Mouse (Mus musculus) midbrain, embryonic 16.5 days (tissue): ENCODE results near the gene Ciao2b. TPM values are rescaled to one million over a fixed set of nuclear protein-coding genes. Genes with fewer than 3 reads are reported as not detected.

ENCODE experiments used
- ATAC-seq: fragments of 200-750 bp; cut with Nextera tagmentation; 2 replicates; pipeline ENCODE4 v1.8.0; 2017; ENCODE audit warnings: moderate TSS enrichment
- H3K27ac ChIP-seq: fragments of 300-500 bp; sonication (generic); 2 replicates; pipeline ENCODE4 v1.5.1; 2014; ENCODE audit warnings: mild to moderate bottlenecking, low read length, mixed read lengths
- H3K27me3 ChIP-seq: fragments of 300-500 bp; sonication (generic); 2 replicates; pipeline ENCODE4 v1.6.1; 2014; ENCODE audit warnings: low read depth, low read length, mixed read lengths; ENCODE audit not compliant: control insufficient read depth, insufficient read depth
- H3K36me3 ChIP-seq: fragments of 300-500 bp; sonication (generic); 2 replicates; pipeline ENCODE4 v1.6.1; 2014; ENCODE audit warnings: mild to moderate bottlenecking, low read length, moderate library complexity, mixed read lengths; ENCODE audit not compliant: control insufficient read depth, insufficient read depth
- H3K4me1 ChIP-seq: fragments of 300-500 bp; sonication (generic); 2 replicates; pipeline ENCODE4 v1.6.1; 2014; ENCODE audit warnings: mild to moderate bottlenecking, low read length, mixed read lengths; ENCODE audit not compliant: control insufficient read depth, insufficient read depth
- H3K4me2 ChIP-seq: fragments of 300-500 bp; sonication (generic); 2 replicates; pipeline ENCODE4 v1.6.1; 2014; ENCODE audit warnings: mild to moderate bottlenecking, low read length, mixed read lengths
- H3K4me3 ChIP-seq: fragments of 300-500 bp; sonication (generic); 2 replicates; pipeline ENCODE4 v1.5.1; 2014; ENCODE audit warnings: low read depth, mild to moderate bottlenecking, low read length, moderate library complexity, mixed read lengths
- H3K9ac ChIP-seq: fragments of 300-500 bp; sonication (generic); 2 replicates; pipeline ENCODE4 v1.6.1; 2014; ENCODE audit warnings: low read depth, low read length, mixed read lengths
- H3K9me3 ChIP-seq: fragments of 300-500 bp; sonication (generic); replicated peaks from 2 replicates; pipeline ENCODE4 v1.6.1; 2014; ENCODE audit warnings: mild to moderate bottlenecking, low read length, mixed read lengths; ENCODE audit not compliant: control insufficient read depth, poor library complexity, severe bottlenecking
- WGBS: fragments of 180-500 bp; shearing (Covaris S2); extraction: QIAGEN DNeasy Blood & Tissue Kit; methylation state at CpG from one replicate; pipeline ENCODE4 v1.1.7; 2014; 5-methylcytosine and 5-hydroxymethylcytosine counted together
- polyA plus RNA-seq: library from polyadenylated mRNA; unstranded; fragments of >200 nt; fragmentation: Nextera tagmentation; extraction: Ambion mirVana; gene quantifications from 2 replicates; pipeline ENCODE4 v1.2.1, GENCODE M21; 2015

Ciao2b gene
- polyA plus RNA-seq, 1 experiment from 2014 or later: 123 TPM

DNA sequence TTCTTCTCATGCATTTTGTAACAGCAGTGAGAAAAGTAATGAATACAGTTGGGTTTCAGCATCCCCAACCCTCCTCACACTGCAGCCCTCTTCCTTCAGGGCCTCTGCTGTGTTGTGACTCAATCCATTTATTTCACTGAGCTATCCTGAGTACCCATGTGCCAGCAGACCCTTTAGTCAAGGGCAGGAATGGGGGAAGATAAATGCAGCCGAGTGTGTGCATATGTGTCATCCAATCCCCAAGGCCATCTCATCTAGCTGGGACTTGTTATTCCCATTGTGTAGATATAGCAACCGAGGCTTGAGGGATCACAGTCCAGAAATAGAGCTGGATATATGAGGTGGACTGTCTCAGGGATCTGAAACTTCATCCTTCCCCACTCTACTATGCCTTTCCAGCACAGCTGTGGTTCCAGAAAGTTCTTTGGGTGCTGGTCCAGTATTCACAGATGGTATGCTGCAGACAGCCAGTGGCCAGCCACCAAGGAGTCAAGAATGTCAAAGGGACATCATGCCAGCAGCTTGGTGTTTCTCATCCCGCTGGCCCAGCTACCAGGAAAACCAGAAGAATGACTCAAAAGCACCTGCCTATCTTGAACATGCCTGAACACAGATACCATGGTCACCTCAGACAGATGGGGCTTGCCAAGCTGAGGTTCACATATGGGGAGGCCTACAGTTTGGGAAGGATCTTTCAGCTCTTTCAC is 6.6 kb downstream of the Ciao2b start:
- no peak overlapping the region for H3K4me2 ChIP-seq
- ATAC-seq: no peak
- no peaks in the 10 kb centered on the region for H3K9me3 ChIP-seq
- no peak overlapping the region for H3K4me3 ChIP-seq
- H3K27me3 ChIP-seq: no peaks in the 10 kb centered on the region; the same call in none of the 2 replicates
- peaks cover 18% of the 10 kb centered on the region for H3K4me1 ChIP-seq
- H3K9ac ChIP-seq: no peak overlapping the region
- 97% methylated on average over 3 of the region's 3 CpGs for WGBS
- peaks cover 3% of the 10 kb centered on the region for H3K36me3 ChIP-seq
- H3K27ac ChIP-seq: no peak overlapping the region

GRCm38 (mm10) chr8:104633156-104633744 is 8.5 kb downstream of the Ciao2b start:
- Histone ChIP-seq H3K4me1 (peaks cover 15% of the 10 kb centered on the region), H3K36me3 (no peaks in the 10 kb centered on the region; the same call in 1 of the 2 replicates), H3K27ac (peak overlapping the region; percentile 21; the same call in 1 of the 2 replicates), H3K9me3 (no peaks in the 10 kb centered on the region), H3K4me3 (no peak overlapping the region), H3K9ac (no peak overlapping the region), H3K4me2 (no peak overlapping the region), H3K27me3 (peaks cover 9% of the 10 kb centered on the region)
- ATAC-seq: no peak; the same call in 1 of the 2 replicates
- WGBS: 73% methylated on average over 9 of the region's 9 CpGs

DNA sequence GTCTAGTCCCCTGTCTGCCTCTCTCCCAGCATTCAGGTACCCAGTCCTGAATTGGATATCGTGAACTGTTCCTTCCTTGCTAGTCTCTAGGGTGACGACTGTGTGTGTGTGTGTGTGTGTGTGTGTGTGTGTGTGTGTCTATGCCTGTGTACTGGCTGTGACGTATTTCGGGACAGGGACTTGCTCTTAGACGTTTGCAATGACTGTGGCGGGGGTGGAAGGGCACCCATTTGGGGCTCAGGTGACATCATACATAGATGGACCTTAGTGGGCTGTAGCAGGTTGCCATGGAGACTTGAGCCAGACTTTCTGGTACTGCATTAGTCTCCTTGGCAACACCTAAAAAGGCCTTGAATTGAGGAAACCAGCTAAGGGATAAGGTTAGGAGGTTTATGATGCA is 9.3 kb downstream of the Ciao2b start:
- peak; percentile 81 for ATAC-seq
- Histone ChIP-seq H3K27me3 (peaks cover 9% of the 10 kb centered on the region), H3K9ac (no peak overlapping the region), H3K36me3 (no peaks in the 10 kb centered on the region; the same call in 1 of the 2 replicates), H3K4me3 (no peak overlapping the region), H3K27ac (peak overlapping the region; percentile 39; the same call in 1 of the 2 replicates), H3K4me2 (no peak overlapping the region), H3K9me3 (no peaks in the 10 kb centered on the region), H3K4me1 (peaks cover 15% of the 10 kb centered on the region)
- 44% methylated on average over 6 of the region's 6 CpGs for WGBS

DNA sequence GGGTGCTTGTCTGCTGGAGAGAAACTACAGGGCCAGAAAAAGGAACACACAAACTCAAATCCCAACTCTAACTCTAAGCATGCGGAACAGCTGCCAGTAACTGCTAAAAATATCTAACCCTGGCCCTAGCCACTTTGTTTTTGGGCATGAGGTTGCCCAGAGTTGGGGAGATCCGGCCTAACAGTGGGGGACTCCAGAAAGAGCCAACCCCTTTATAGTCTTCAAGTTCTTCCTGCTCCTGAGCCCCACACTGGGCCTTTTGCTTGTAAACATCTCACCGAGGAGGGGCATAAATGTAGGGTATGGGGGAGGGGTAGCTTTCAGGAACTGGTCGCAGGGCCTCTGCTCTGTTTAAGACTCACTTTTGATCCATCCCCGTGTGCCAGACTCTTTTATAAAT is 9.8 kb downstream of the Ciao2b start:
- ATAC-seq: peak; percentile 22; the same call in 1 of the 2 replicates
- H3K27ac ChIP-seq: peak overlapping the region; percentile 39; the same call in 1 of the 2 replicates
- peaks cover 15% of the 10 kb centered on the region for H3K4me1 ChIP-seq
- H3K9ac ChIP-seq: no peak overlapping the region
- no peaks in the 10 kb centered on the region for H3K9me3 ChIP-seq
- H3K4me2 ChIP-seq: peak overlapping the region; percentile 63
- H3K27me3 ChIP-seq: peaks cover 9% of the 10 kb centered on the region
- no peak overlapping the region; the same call in 1 of the 2 replicates for H3K4me3 ChIP-seq
- WGBS: 39% methylated on average over 5 of the region's 5 CpGs
- no peaks in the 10 kb centered on the region; the same call in 1 of the 2 replicates for H3K36me3 ChIP-seq

- Histone ChIP-seq H3K9me3 (no peaks in the 10 kb centered on the region), H3K4me3 (peak within 1 kb of the TSS; percentile 38), H3K36me3 (no peaks in the 10 kb centered on the region; the same call in 1 of the 2 replicates), H3K4me1 (peaks cover 15% of the 10 kb centered on the region), H3K27me3 (peaks cover 9% of the 10 kb centered on the region), H3K9ac (peak within 1 kb of the TSS; percentile 55; the same call in 1 of the 2 replicates), H3K27ac (peak within 1 kb of the TSS; percentile 39; the same call in 1 of the 2 replicates), H3K4me2 (peak within 1 kb of the TSS; percentile 63)
- ATAC-seq: 0 out of 2 replicates have a peak, but pooled peaks have one; percentile 29
- 0% methylated on average over 26 of the region's 28 CpGs for WGBS
Measured at GRCm38 (mm10) chr8:104630981-104631663, 10.6 kb downstream of the Ciao2b start, which contains the start of gene Rrad. Gene Rrad (minus strand): TSS chr8:104631327.

GRCm38 (mm10) chr8:104630574-104630973 is 11.2 kb downstream of the Ciao2b start:
- Histone ChIP-seq H3K9ac (peak overlapping the region; percentile 47; the same call in 1 of the 2 replicates), H3K27me3 (peaks cover 9% of the 10 kb centered on the region), H3K4me2 (peak overlapping the region; percentile 63), H3K36me3 (no peaks in the 10 kb centered on the region; the same call in 1 of the 2 replicates), H3K4me3 (peak overlapping the region; percentile 38), H3K4me1 (peaks cover 15% of the 10 kb centered on the region), H3K9me3 (no peaks in the 10 kb centered on the region), H3K27ac (no peak overlapping the region)
- WGBS: under 1% methylated on average over 36 of the region's 36 CpGs
- ATAC-seq: 0 out of 2 replicates have a peak, but pooled peaks have one; percentile 5

GRCm38 (mm10) chr8:104630111-104630479 is 11.7 kb downstream of the Ciao2b start:
- WGBS: 37% methylated on average over 8 of the region's 8 CpGs

GRCm38 (mm10) chr8:104629306-104630110 is 12.3 kb downstream of the Ciao2b start:
- Histone ChIP-seq H3K9ac (no peak overlapping the region), H3K36me3 (no peaks in the 10 kb centered on the region), H3K27ac (no peak overlapping the region), H3K27me3 (peaks cover 9% of the 10 kb centered on the region), H3K4me1 (peaks cover 15% of the 10 kb centered on the region), H3K4me3 (no peak overlapping the region), H3K4me2 (no peak overlapping the region), H3K9me3 (no peaks in the 10 kb centered on the region)
- WGBS: 81% methylated on average over 22 of the region's 22 CpGs
- ATAC-seq: no peak

More at GRCm38 (mm10) chr8:104630111-104630479, 11.7 kb downstream of the Ciao2b start:
- H3K9ac ChIP-seq: no peak overlapping the region
- H3K36me3 ChIP-seq: no peaks in the 10 kb centered on the region; the same call in 1 of the 2 replicates
- peak overlapping the region; percentile 38; the same call in 1 of the 2 replicates for H3K4me3 ChIP-seq
- no peak overlapping the region for H3K27ac ChIP-seq
- peaks cover 15% of the 10 kb centered on the region for H3K4me1 ChIP-seq
- H3K27me3 ChIP-seq: peaks cover 9% of the 10 kb centered on the region
- H3K4me2 ChIP-seq: peak overlapping the region; percentile 63; the same call in 1 of the 2 replicates
- ATAC-seq: no peak
- no peaks in the 10 kb centered on the region for H3K9me3 ChIP-seq
